Mouse (Mus musculus) C2C12 (cell line): ENCODE results near the gene B430218F22Rik. TPM values are rescaled to one million over a fixed set of nuclear protein-coding genes. Genes with fewer than 3 reads are reported as not detected.
"Not testable (repeated sequence)": the region's sequence is repeated elsewhere in the genome, so short reads cannot be mapped to it uniquely, and the experiment has no call there.

ENCODE experiments used
- H3K27me3 ChIP-seq: one replicate; pipeline ENCODE4 v1.6.1; 2011; ENCODE audit not compliant: control insufficient read depth, insufficient read depth, insufficient read length
- H3K36me3 ChIP-seq: one replicate; pipeline ENCODE4 v1.6.1; 2011; ENCODE audit not compliant: control insufficient read depth, insufficient read depth
- H3K4me3 ChIP-seq: one replicate; pipeline ENCODE4 v1.5.1; 2011; ENCODE audit warnings: mild to moderate bottlenecking, control low read depth; ENCODE audit not compliant: poor library complexity, insufficient read depth, severe bottlenecking
- H3K79me2 ChIP-seq: one replicate; pipeline ENCODE4 v1.6.1; 2011; ENCODE audit not compliant: control insufficient read depth, insufficient read depth
- H3K79me3 ChIP-seq: one replicate; pipeline ENCODE4 v1.6.1; 2011; ENCODE audit warnings: low read depth, control low read depth
- H3ac ChIP-seq: one replicate; pipeline ENCODE3; 2011; ENCODE audit warnings: low read depth; ENCODE audit not compliant: control insufficient read depth, insufficient read length
- CEBPB ChIP-seq: IDR thresholded peaks from one replicate; pipeline ENCODE4 v1.6.1; 2011; ENCODE audit warnings: low read depth, mild to moderate bottlenecking, control low read depth, moderate library complexity
- CTCF ChIP-seq: IDR thresholded peaks from one replicate; pipeline ENCODE4 v1.5.1; 2011; ENCODE audit not compliant: control insufficient read depth, insufficient read depth, insufficient read length
- FOSL1 ChIP-seq: IDR thresholded peaks from one replicate; pipeline ENCODE4 v1.8.0; 2011; ENCODE audit warnings: mild to moderate bottlenecking, low read length; ENCODE audit not compliant: poor library complexity, insufficient read depth, severe bottlenecking
- MAX ChIP-seq: IDR thresholded peaks from one replicate; pipeline ENCODE4 v1.6.1; 2011; ENCODE audit warnings: mild to moderate bottlenecking, control low read depth
- MYOD1 ChIP-seq: IDR thresholded peaks from one replicate; pipeline ENCODE4 v1.6.1; 2011; ENCODE audit warnings: low read depth; ENCODE audit not compliant: control insufficient read depth, insufficient read length
- MYOG ChIP-seq: IDR thresholded peaks from one replicate; pipeline ENCODE4 v1.6.1; 2011; ENCODE audit not compliant: control insufficient read depth, insufficient read length; ENCODE audit errors: extremely low read depth
- USF1 ChIP-seq: IDR thresholded peaks from one replicate; pipeline ENCODE4 v1.6.1; 2011; ENCODE audit warnings: low read depth, mild to moderate bottlenecking, control low read depth, moderate library complexity
- polyA plus RNA-seq: library from polyadenylated mRNA; unstranded; fragments of >200 nt; fragmentation: generic; extraction: Trizol; gene quantifications from one replicate; pipeline ENCODE4 v1.2.1, GENCODE M21; 2012; ENCODE audit warnings: missing spikeins

The B430218F22Rik gene
- polyA plus RNA-seq, 1 experiment = 0.41 TPM

DNA sequence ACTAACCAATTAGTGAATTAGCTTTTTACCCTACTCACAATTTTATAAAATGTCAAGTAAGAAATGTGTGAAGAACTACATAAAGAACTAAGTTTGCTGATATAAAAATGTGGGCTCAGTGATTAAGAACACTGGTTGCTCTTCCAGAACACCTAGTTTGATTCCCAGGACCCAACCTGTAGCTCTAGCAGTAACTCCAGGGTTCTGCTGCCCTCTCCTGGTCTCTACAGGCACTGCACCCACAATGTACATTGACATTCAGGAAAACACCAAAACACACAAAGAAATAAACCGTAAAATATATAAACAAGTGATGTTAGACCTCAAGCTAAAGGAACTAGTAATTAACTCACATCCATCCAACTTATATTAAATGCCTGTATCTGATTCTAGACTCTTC is 7.3 kb upstream of the B430218F22Rik start:
- TF ChIP-seq CTCF (peak; percentile 39), FOSL1 (no peak)
- Histone ChIP-seq H3K36me3 (peaks cover 59% of the 10 kb centered on the region), H3K27me3 (no peaks in the 10 kb centered on the region), H3K79me3 (peaks cover 4% of the 10 kb centered on the region), H3ac (no peak overlapping the region), H3K79me2 (peaks cover 6% of the 10 kb centered on the region), H3K4me3 (no peak overlapping the region)

- Histone ChIP-seq H3K4me3 (no peak overlapping the region), H3K36me3 (peaks cover 71% of the 10 kb centered on the region)
- no peak for TF ChIP-seq CEBPB
- no peak for TF ChIP-seq MAX
- no peak for TF ChIP-seq MYOD1
- TF ChIP-seq MYOG = no peak
- no peak for TF ChIP-seq FOSL1
- no peak for TF ChIP-seq USF1
- TF ChIP-seq CTCF = no peak
Measured at GRCm38 (mm10) chr13:118380381-118380780, 6.0 kb upstream of the B430218F22Rik start.

GRCm38 (mm10) chr13:118387448-118387801 is 995 bp downstream of the B430218F22Rik start:
- Histone ChIP-seq H3K4me3 (peak overlapping the region; percentile 78), H3K36me3 (peaks cover 29% of the 10 kb centered on the region)
- H3ac ChIP-seq = not testable (repeated sequence)

More at GRCm38 (mm10) chr13:118380381-118380780, 6.0 kb upstream of the B430218F22Rik start:
- H3K79me3 ChIP-seq = peaks cover 12% of the 10 kb centered on the region
- no peak overlapping the region for H3ac ChIP-seq
- H3K27me3 ChIP-seq = no peaks in the 10 kb centered on the region
- H3K79me2 ChIP-seq = peaks cover 19% of the 10 kb centered on the region

DNA sequence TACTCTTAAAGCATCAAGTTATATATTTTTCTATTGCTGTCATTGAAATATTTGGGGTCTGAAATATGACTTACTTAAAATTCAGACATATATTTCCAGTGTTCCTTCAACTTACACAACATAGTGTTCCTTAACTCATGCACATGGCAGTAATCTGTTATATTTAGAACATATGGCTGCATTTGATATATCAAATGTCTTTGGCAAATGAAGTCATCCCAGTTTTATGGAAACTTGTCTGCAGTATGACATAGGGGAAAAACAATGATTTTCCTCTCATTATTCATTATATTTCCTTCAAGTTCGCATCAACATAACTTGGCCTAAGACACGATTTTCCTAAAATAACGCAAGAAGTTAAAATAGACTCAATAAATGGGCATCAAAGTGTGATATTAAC is 9.4 kb downstream of the B430218F22Rik start:
- TF ChIP-seq MYOG (no peak), MAX (no peak), FOSL1 (no peak), USF1 (no peak), CTCF (no peak), CEBPB (no peak), MYOD1 (no peak)

More at GRCm38 (mm10) chr13:118387448-118387801, 995 bp downstream of the B430218F22Rik start:
- H3K27me3 ChIP-seq = not testable (repeated sequence)
- peaks cover 35% of the 10 kb centered on the region for H3K79me2 ChIP-seq
- H3K79me3 ChIP-seq = peaks cover 28% of the 10 kb centered on the region

DNA sequence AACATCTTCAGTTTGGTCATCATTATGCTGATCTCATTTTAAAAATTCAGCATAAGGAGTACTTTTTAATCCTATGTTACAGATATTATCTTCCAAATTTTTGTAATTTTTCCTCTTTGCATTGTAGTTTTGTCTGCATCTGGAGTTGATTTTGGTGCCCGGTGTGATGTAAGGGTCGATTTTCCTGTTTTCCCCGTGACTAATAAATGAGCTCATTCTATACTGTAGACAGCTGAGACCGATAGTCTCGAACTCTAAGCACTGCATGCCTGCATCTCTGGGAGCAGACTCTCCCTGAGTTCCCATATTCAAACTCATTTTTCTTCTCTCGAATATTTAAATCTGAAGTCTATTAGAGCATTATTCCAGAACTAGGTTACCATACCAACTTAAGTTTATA is 13.9 kb downstream of the B430218F22Rik start:
- H3K27me3 ChIP-seq = no peaks in the 10 kb centered on the region

More for the DNA sequence above, 9.4 kb downstream of the B430218F22Rik start:
- Histone ChIP-seq H3ac (no peak overlapping the region), H3K79me3 (no peaks in the 10 kb centered on the region), H3K27me3 (no peaks in the 10 kb centered on the region), H3K36me3 (no peaks in the 10 kb centered on the region), H3K4me3 (no peak overlapping the region), H3K79me2 (no peaks in the 10 kb centered on the region)

GRCm38 (mm10) chr13:118403544-118403943 is 17.1 kb downstream of the B430218F22Rik start:
- no peaks in the 10 kb centered on the region for H3K36me3 ChIP-seq
- no peaks in the 10 kb centered on the region for H3K79me3 ChIP-seq
- H3ac ChIP-seq = no peak overlapping the region
- H3K79me2 ChIP-seq = no peaks in the 10 kb centered on the region
- TF ChIP-seq CTCF (no peak), CEBPB (no peak), MAX (no peak), MYOG (no peak), USF1 (no peak), FOSL1 (no peak), MYOD1 (no peak)
- no peaks in the 10 kb centered on the region for H3K27me3 ChIP-seq
- no peak overlapping the region for H3K4me3 ChIP-seq

More for the DNA sequence above, 13.9 kb downstream of the B430218F22Rik start:
- Histone ChIP-seq H3ac (no peak overlapping the region), H3K36me3 (no peaks in the 10 kb centered on the region), H3K4me3 (no peak overlapping the region), H3K79me3 (no peaks in the 10 kb centered on the region), H3K79me2 (no peaks in the 10 kb centered on the region)
- no peak for TF ChIP-seq FOSL1
- TF ChIP-seq CEBPB = no peak
- no peak for TF ChIP-seq MAX
- no peak for TF ChIP-seq CTCF
- no peak for TF ChIP-seq MYOD1
- no peak for TF ChIP-seq MYOG
- TF ChIP-seq USF1 = no peak
